Mouse (Mus musculus): ENCODE results near the gene Trim67.

Trim67 gene

GRCm38 (mm10) chr8:124792708-124793107 is at the start of gene Trim67:
TSS of gene Trim67 (plus strand) at chr8:124793092.
- DNase-seq (ENCODE audit: low read depth, low spot score) = peak; percentile 64

DNA sequence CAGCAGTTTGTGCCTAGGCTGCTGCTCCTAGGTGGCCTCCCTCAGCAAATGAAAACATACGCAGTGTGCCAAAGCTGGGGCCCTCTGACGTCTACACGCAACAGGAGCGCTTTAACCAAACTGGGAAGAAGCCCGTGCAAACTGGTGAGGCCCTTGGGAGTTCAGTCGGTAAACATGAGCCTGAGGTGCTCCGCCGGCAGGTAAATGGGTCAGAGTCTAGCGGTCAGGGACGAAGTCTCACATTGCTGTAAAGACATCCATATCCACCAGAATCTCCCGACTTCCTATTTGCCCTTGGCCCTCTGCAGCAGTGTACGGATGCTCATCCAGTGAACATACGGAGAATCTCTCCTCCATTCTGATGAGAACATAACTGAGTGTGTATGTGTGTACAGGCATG is 46.2 kb upstream of the Trim67 start:
- DNase-seq (ENCODE audit: low read depth, low spot score) = no peak

DNA sequence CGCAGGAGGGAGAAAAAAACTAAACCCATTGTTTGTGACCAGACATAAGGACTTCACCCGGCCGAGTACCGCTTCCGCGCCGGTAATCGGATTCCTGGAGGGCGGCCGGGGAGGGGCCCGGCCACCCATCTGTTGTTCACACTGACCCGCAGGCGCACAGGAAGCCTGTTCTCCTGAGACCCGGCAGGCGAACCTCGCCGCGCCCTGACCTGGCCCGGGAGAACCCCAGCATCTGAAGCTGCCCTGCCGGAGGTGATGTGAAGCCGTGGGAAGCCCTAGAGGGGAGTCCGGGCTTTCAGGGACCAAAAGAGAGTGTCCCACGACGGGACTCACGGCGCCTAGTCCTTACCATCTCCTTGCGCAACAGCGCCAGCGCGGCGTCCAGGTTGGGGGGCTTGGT is 41.7 kb upstream of the Trim67 start:
- peak; percentile 68 for DNase-seq (ENCODE audit: low read depth, low spot score)

- DNase-seq (ENCODE audit: low read depth, low spot score) = no peak
These were observed 41.2 kb upstream of the Trim67 start, which contains the start of gene Fam89a for GRCm38 (mm10) chr8:124751709-124752173. TSS of gene Fam89a (minus strand) at chr8:124751832.

GRCm38 (mm10) chr8:124752325-124752862 is 40.5 kb upstream of the Trim67 start:
- no peak for DNase-seq (ENCODE audit: low read depth, low spot score)

GRCm38 (mm10) chr8:124754101-124754791 is 38.6 kb upstream of the Trim67 start:
- DNase-seq (ENCODE audit: low read depth, low spot score) = no peak

DNA sequence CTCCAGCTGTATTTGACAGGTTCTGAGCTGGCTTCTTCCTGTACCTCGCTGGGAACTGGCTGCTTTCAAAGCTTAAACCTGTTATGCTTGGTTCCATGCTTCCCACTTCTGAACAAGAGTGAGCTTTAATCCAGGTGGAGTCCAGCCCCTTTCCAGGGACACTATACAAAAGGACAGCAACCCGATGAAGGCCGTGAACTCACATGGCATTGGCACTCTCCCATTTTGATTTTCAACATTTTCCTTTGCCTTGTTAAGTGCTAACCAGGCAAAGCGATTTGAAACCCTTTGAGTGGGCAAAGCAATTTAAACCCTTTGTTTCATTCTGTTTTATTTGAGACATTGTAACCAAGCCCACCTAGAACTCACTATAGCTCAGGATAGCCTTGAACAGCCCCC is 38.1 kb upstream of the Trim67 start:
- DNase-seq (ENCODE audit: low read depth, low spot score) = no peak

GRCm38 (mm10) chr8:124755481-124755880 is 37.4 kb upstream of the Trim67 start:
- DNase-seq (ENCODE audit: low read depth, low spot score) = no peak

- no peak for DNase-seq (ENCODE audit: low read depth, low spot score)
These were observed 36.7 kb upstream of the Trim67 start for GRCm38 (mm10) chr8:124756153-124756552.

DNA sequence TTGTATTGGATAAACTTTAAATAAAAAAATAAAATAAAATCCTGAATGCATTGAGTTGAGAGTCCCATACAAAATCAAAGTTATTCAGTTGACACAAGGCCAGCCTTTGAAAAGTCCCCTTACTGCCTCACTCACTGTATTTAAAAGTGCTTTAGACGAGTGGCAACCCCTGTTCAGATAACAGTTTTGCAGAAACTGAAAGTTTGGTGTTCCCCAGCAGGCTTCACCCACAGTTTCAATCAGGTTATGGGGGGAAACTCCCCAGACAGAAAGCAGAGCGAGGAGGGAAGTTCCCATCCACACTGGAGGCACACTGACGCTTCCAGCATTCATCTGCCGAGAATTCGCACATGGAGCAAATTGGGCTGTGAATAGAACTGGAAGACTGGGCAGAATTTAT is 36.3 kb upstream of the Trim67 start:
- no peak for DNase-seq (ENCODE audit: low read depth, low spot score)

- DNase-seq (ENCODE audit: low read depth, low spot score) = no peak
These were observed 34.3 kb upstream of the Trim67 start for GRCm38 (mm10) chr8:124758544-124758943.

GRCm38 (mm10) chr8:124763061-124763460 is 29.8 kb upstream of the Trim67 start:
- DNase-seq (ENCODE audit: low read depth, low spot score) = no peak

- DNase-seq (ENCODE audit: low read depth, low spot score) = no peak
These were observed 20.5 kb upstream of the Trim67 start for GRCm38 (mm10) chr8:124772389-124772788.

DNA sequence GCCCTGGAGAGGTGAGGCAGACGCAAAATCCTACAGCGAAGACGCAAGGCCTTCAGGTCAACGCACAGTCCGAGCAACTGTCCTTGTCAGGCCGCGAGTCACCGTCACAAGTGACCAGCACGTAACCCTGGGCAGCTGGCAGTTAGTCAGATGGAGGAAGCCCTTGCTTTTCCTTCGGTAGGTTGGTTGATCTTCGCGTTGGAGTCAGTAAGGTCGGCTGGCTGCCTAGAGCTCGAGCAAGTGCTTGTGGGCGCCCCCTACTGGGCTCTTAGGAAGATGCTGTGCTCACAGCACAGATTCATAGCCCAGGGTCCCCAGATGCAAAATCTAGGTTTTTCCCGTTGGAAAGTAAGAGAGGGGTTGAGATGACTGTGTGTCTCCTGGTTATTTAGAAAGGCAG is 17.2 kb upstream of the Trim67 start:
- DNase-seq (ENCODE audit: low read depth, low spot score) = no peak

GRCm38 (mm10) chr8:124780236-124780635 is 12.7 kb upstream of the Trim67 start:
- peak; percentile 78 for DNase-seq (ENCODE audit: low read depth, low spot score)

DNA sequence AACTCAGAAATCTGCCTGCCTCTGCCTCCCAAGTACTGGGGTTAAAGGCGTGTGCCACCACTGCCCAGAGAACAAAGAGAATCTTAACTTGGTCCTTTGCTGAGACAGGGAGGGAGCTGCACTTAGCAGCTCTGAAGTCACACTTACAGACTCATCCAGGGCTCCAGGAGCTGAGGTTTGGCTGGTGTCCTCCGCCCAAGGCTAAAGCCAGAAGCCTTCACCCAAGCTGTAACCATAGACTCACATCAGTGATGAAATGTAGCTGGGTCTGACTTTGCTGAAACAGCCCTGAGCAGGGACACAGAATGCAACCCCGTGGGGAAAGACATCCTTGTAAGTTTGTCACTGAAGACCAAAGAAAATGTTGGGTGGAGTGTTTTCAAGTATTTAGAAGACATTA is 10.5 kb upstream of the Trim67 start:
- no peak for DNase-seq (ENCODE audit: low read depth, low spot score)

- DNase-seq (ENCODE audit: low read depth, low spot score) = no peak
These were observed 9.7 kb upstream of the Trim67 start for GRCm38 (mm10) chr8:124783228-124783627.

DNA sequence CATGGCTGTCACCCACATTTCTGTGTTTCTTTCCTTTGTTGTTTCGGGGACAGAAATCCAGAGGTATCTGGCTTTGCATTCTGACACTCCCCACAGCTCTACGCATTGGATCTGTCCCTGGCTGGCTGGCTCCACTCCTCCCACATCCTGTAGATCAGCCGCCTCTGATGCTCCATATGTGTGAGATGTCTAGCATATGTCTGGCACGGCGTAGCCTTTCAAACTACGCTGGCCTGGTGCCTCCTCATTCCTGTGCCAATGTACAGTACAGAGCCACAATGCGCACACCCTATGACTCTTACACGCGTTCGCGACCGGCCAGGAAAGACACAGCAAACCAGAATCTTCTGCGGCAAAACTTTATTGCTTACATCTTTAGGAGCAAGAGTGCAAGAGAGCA is 8.3 kb upstream of the Trim67 start:
- DNase-seq (ENCODE audit: low read depth, low spot score) = no peak

DNA sequence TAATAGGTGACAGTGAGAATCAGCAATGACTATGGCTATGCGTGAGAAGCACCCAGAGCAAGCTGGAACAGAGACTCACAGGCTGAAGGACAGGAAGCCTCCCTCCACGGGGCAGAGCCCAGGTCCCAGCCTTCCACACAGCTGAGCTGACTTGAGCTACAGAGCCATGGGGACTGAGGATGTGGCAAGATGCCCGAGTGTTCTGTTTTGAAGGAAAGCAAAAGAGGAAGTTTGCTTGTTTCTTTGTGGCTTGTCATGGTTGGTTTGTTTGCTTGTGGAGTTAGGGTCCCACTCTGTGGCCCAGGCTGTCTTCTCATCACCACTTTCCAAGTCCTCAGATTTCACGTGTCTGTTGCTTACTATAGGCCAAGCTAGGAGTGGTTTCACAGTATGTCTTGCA is 2.2 kb upstream of the Trim67 start:
- DNase-seq (ENCODE audit: low read depth, low spot score) = no peak

DNA sequence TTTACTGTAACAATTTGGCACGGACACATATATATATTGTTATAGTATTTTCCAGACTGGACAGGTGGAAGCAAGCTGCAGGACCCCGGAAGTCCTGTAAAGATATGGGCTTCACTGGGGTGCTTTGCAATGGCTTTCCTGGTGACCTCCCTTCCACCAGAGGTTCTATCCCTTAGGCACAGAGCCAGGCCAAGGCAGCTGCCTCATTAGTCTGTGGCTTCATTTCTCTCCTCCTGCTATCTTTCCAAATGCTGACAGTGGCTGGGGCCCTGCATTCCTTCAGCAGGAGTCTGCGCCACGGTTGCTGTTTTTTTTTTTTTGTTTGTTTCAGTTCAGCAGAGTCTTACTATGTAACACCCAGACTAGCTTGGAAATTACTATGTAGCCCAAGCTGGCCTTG is 1.1 kb upstream of the Trim67 start:
- DNase-seq (ENCODE audit: low read depth, low spot score) = no peak

- DNase-seq (ENCODE audit: low read depth, low spot score) = no peak
These were observed 706 bp upstream of the Trim67 start for GRCm38 (mm10) chr8:124792186-124792585.

- no peak for DNase-seq (ENCODE audit: low read depth, low spot score)
These were observed 320 bp downstream of the Trim67 start for GRCm38 (mm10) chr8:124793172-124793651.
